Mouse (Mus musculus): ENCODE results near the gene Ggnbp2.

GRCm38 (mm10) chr11:84868786-84869259 is 1.8 kb downstream of the Ggnbp2 start:
- TF ChIP-seq GATA1 (IDR thresholded peaks at IDR 0.05; ENCODE audit: borderline replicate concordance, low read length) = no peak
- no peak for TF ChIP-seq FLI1 (IDR thresholded peaks at IDR 0.05; ENCODE audit: low read length)
